Mouse (Mus musculus) CH12.LX (cell line): ENCODE measurements around the gene Yy1.

Experiments
- CHD1 ChIP-seq: IDR thresholded peaks from 2 replicates; pipeline ENCODE4 v1.6.1; 2012; ENCODE audit warnings: low read depth, low read length, improper control_type of control experiment, inconsistent platforms
- CTCF ChIP-seq, 2 experiments: IDR thresholded peaks in 1 of 2; conservative IDR thresholded peaks in 1 of 2; 2 replicates each; pipeline ENCODE4 v1.5.1; 2011 to 2012; ENCODE audit warnings: low read depth in 2 of 2, low read length in 2 of 2, improper control_type of control experiment in 1 of 2, inconsistent platforms in 1 of 2, mild to moderate bottlenecking in 1 of 2, moderate library complexity in 1 of 2
- EP300 ChIP-seq: IDR thresholded peaks from 2 replicates; pipeline ENCODE4 v1.6.1; 2011; ENCODE audit warnings: low read length, improper control_type of control experiment
- HCFC1 ChIP-seq: IDR thresholded peaks from 2 replicates; pipeline ENCODE4 v1.6.1; 2012; ENCODE audit warnings: low read depth, mild to moderate bottlenecking, inconsistent platforms, low read length, improper control_type of control experiment
- JUND ChIP-seq: conservative IDR thresholded peaks from 2 replicates; pipeline ENCODE4 v1.6.1; 2011; ENCODE audit warnings: low read depth, low read length, improper control_type of control experiment
- MEF2A ChIP-seq: IDR thresholded peaks from 2 replicates; pipeline ENCODE4 v1.6.1; 2014; ENCODE audit warnings: low read depth, mild to moderate bottlenecking, inconsistent platforms, low read length, improper control_type of control experiment, borderline replicate concordance
- MYC ChIP-seq: IDR thresholded peaks from 2 replicates; pipeline ENCODE4 v1.6.1; 2011; ENCODE audit warnings: low read depth, mild to moderate bottlenecking, improper control_type of control experiment, low read length
- POLR2A ChIP-seq: IDR thresholded peaks from 2 replicates; pipeline ENCODE4 v1.6.1; 2011; ENCODE audit warnings: low read depth, mild to moderate bottlenecking, improper control_type of control experiment, low read length
- POLR2AphosphoS2 ChIP-seq: IDR thresholded peaks from 2 replicates; pipeline ENCODE4 v1.6.1; 2011; ENCODE audit warnings: low read depth, low read length, improper control_type of control experiment
- SMC3 ChIP-seq: IDR thresholded peaks from 2 replicates; pipeline ENCODE4 v1.6.1; 2011; ENCODE audit warnings: low read depth, low read length, improper control_type of control experiment
- UBTF ChIP-seq: IDR thresholded peaks from 2 replicates; pipeline ENCODE4 v1.6.1; 2012; ENCODE audit warnings: low read depth, mild to moderate bottlenecking, inconsistent platforms, low read length, improper control_type of control experiment, moderate library complexity
- USF2 ChIP-seq: conservative IDR thresholded peaks from 2 replicates; pipeline ENCODE4 v1.6.1; 2011; ENCODE audit warnings: low read depth, low read length, improper control_type of control experiment

- TF ChIP-seq JUND: no peak
- no peak for TF ChIP-seq CHD1
- TF ChIP-seq EP300: 0 out of 2 replicates have a peak, but pooled peaks have one; percentile 26
- TF ChIP-seq CTCF (conservative IDR thresholded peaks at IDR 0.05 in 1 of 2, IDR thresholded peaks at IDR 0.05 in 1 of 2; ENCODE audit: low read depth in 2 of 2, low read length in 2 of 2): peak; percentile 16 to 70; a peak in 3 of 4 replicates
- 0 out of 2 replicates have a peak, but pooled peaks have one; percentile 26 for TF ChIP-seq MEF2A
- TF ChIP-seq POLR2A: 0 out of 2 replicates have a peak, but pooled peaks have one; percentile 21
- TF ChIP-seq HCFC1: no peak
- TF ChIP-seq MYC: no peak
- TF ChIP-seq USF2: no peak
- TF ChIP-seq UBTF: no peak
- TF ChIP-seq SMC3: no peak; the same call in 1 of the 2 replicates
- no peak for TF ChIP-seq POLR2AphosphoS2
These were observed 29.5 kb upstream of the Yy1 start for GRCm38 (mm10) chr12:108763057-108763796.
